Mouse (Mus musculus) megakaryocyte, embryonic 14.5 days (primary cell): ENCODE results near the gene Nmu.

Experiments used
- FLI1 ChIP-seq: IDR thresholded peaks from 2 replicates; pipeline ENCODE4 v1.6.1; 2012; ENCODE audit warnings: low read length, inconsistent platforms, mixed read lengths
- GATA1 ChIP-seq: IDR thresholded peaks from 3 replicates; pipeline ENCODE4 v1.6.1; 2012; ENCODE audit warnings: mixed read lengths, low read length, inconsistent platforms, borderline replicate concordance

- TF ChIP-seq GATA1 (no peak), FLI1 (no peak)
Measured at GRCm38 (mm10) chr5:76306261-76306660, 57.3 kb downstream of the Nmu start.
